Mouse (Mus musculus): ENCODE measurements around the gene Arhgap5.

- TF ChIP-seq ZNF384 (IDR thresholded peaks at IDR 0.05; ENCODE audit: low read depth, low read length) (no peak), HCFC1 (IDR thresholded peaks at IDR 0.05; ENCODE audit: borderline replicate concordance, insufficient read depth, low read length) (no peak), MAFK (IDR thresholded peaks at IDR 0.05; ENCODE audit: insufficient read depth, low read depth, low read length) (no peak), CHD2 (IDR thresholded peaks at IDR 0.05; ENCODE audit: low read depth, low read length) (no peak), ZC3H11A (IDR thresholded peaks at IDR 0.05; ENCODE audit: borderline replicate concordance, low read depth, low read length) (no peak)
Observed at GRCm38 (mm10) chr12:52502161-52502560, 1.6 kb upstream of the Arhgap5 start.

Data from ES-E14 (cell line).